In genomic region chr6:50187955-50188354, GRCm38 (mm10) we compare ENCODE assay signal across 13 mouse cellular contexts.
A peak's percentile ranks its signal among the peaks of the same experiment; 100 is the strongest.
DNase-seq lines count a peak whose midpoint lies in the region; ATAC-seq and TF ChIP-seq lines count a peak whose summit lies in the region.
"Had no signal": no experiment of that assay in that cellular context is flagged by ENCODE, and none has a peak within 500 bp of the region (broad histone marks: within the 10 kb centered on the region; RNA-seq: fewer than 3 reads in every experiment).

No protein-coding gene starts in this region.

- peaks cover 7% of the 10 kb centered on the region; the same call in 1 of the 2 replicates for H3K36me3 ChIP-seq in intestine, postnatal 0 days (ENCODE audit: control insufficient read depth, insufficient read depth)

- no peak overlapping the region for H3K9ac ChIP-seq in intestine, postnatal 0 days (ENCODE audit: low read depth, low read length)
- H3K9ac ChIP-seq: hindbrain, embryonic 15.5 days; liver, embryonic 14.5 days; midbrain, embryonic 15.5 days had no signal

- H3K9me3 ChIP-seq in intestine, postnatal 0 days (ENCODE audit: control insufficient read depth), result no peaks in the 10 kb centered on the region
- H3K9me3 ChIP-seq: hindbrain, embryonic 15.5 days; midbrain, embryonic 15.5 days had no signal

- no peak overlapping the region for H3K4me2 ChIP-seq in intestine, postnatal 0 days (replicated peaks; ENCODE audit: low read depth)
- H3K4me2 ChIP-seq: hindbrain, embryonic 15.5 days; midbrain, embryonic 15.5 days had no signal

- DNase-seq in heart, adult 9 months (ENCODE audit: low spot score in 2 of 2), result peak; percentile 35 to 38
- DNase-seq in heart, postnatal 25 days (ENCODE audit: low spot score), result no peak
- DNase-seq in 3T3-L1 (ENCODE audit: low read depth, low spot score) (peak; percentile 55), NIH3T3 (ENCODE audit: low read depth) (peak; percentile 75)
- no peak for DNase-seq in right cerebral cortex, postnatal 10 days (ENCODE audit: low spot score in 2 of 2)
- DNase-seq in thymus, postnatal 25 days, result no peak
- DNase-seq: cerebellum, adult 8-10 months had no signal

- intact Hi-C loops in heart, postnatal 25 days (cut with DNase I), result loop anchor here (10.0 kb wide), 1 partner anchor 347 kb away; no protein-coding TSS in a partner anchor

- no peak overlapping the region for H3K27ac ChIP-seq in intestine, postnatal 0 days (ENCODE audit: low read depth, low read length)
- H3K27ac ChIP-seq: hindbrain, embryonic 15.5 days; liver, embryonic 14.5 days; midbrain, embryonic 15.5 days; stomach, postnatal 0 days had no signal

- TF ChIP-seq CTCF in intestine, postnatal 0 days (IDR thresholded peaks at IDR 0.05; ENCODE audit: low read depth), result no peak

- no peak overlapping the region for H3K4me3 ChIP-seq in intestine, postnatal 0 days (ENCODE audit: low read depth, low read length)
- H3K4me3 ChIP-seq: hindbrain, embryonic 15.5 days; midbrain, embryonic 15.5 days had no signal

- 51% methylated on average over 4 of the region's 4 CpGs for WGBS in intestine, postnatal 0 days

- ATAC-seq in hematopoietic stem cell, adult 5-6 weeks (replicated peaks in 1 of 2; ENCODE audit: insufficient read depth in 1 of 2, low FRiP score in 2 of 2, low TSS enrichment in 1 of 2, low read depth in 1 of 2, poor library complexity in 2 of 2, severe bottlenecking in 2 of 2), result peak; percentile 45 to 65; a peak in 3 of 4 replicates
- no peak for ATAC-seq in intestine, postnatal 0 days
- ATAC-seq: midbrain, embryonic 15.5 days had no signal

- H3K27me3 ChIP-seq in intestine, postnatal 0 days (replicated peaks; ENCODE audit: control insufficient read depth, insufficient read depth, low read length), result no peaks in the 10 kb centered on the region
- H3K27me3 ChIP-seq: hindbrain, embryonic 15.5 days; midbrain, embryonic 15.5 days had no signal

- H3K4me1 ChIP-seq in intestine, postnatal 0 days (replicated peaks; ENCODE audit: control insufficient read depth, insufficient read depth, low read length), result no peaks in the 10 kb centered on the region
- H3K4me1 ChIP-seq: hindbrain, embryonic 15.5 days; midbrain, embryonic 15.5 days had no signal

Comparison
In these comparisons a context has a peak if more than half of its experiments do, and no peak if none do; other contexts are left out.
1. DNase-seq: peak in heart, adult 9 months (2 of 2), 3T3-L1 (single experiment) and NIH3T3 (single experiment); none in heart, postnatal 25 days (single experiment), right cerebral cortex, postnatal 10 days (0 of 2) and thymus, postnatal 25 days (single experiment).